Mouse (Mus musculus) ovary, postnatal 10 days (tissue): ENCODE results near the gene Olfr155.

ENCODE experiments used
- DNase-seq: peaks from one replicate; pipeline ENCODE4 v3.0.0; 2022; ENCODE audit warnings: low spot score

Gene Olfr155

GRCm38 (mm10) chr4:43897209-43897608, 45.8 kb downstream of the Olfr155 start:
- no peak for DNase-seq

- no peak for DNase-seq
Observed at GRCm38 (mm10) chr4:43899197-43899596, 47.8 kb downstream of the Olfr155 start.

GRCm38 (mm10) chr4:43903690-43904089, 52.3 kb downstream of the Olfr155 start:
- DNase-seq, result no peak

GRCm38 (mm10) chr4:43906443-43906842, 55.1 kb downstream of the Olfr155 start:
- DNase-seq, result no peak
